Mouse (Mus musculus): Measurements from ENCODE around the gene Ms4a14. TPM values are rescaled to one million over a fixed set of nuclear protein-coding genes. Genes with fewer than 3 reads are reported as not detected.
"Not testable (repeated sequence)": the region's sequence is repeated elsewhere in the genome, so short reads cannot be mapped to it uniquely, and the experiment has no call there.

Ms4a14 gene
- total and polyA plus RNA-seq, 3 experiments: not detected

DNA sequence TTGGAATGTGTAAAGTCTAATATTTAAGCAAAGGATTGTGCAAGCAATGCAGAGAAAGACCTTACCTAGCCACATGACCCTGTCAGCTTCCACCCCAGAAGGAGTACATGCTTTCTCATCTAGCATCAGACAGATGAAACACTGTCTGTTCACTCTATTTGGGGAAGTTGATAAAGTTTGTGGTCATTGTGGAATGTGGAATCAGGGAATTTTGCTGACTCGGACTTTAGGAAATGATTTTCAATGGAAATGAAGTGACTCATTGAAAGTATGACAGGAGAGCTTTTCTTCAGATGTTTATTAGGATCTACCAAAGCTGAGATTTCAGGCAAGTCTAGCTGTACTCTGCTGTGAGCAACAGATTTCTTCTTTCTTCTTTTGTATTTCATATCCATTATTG lies 6.9 kb upstream of the Ms4a14 start:
- Histone ChIP-seq H3K9ac (ENCODE audit: control insufficient read depth, low read depth, low read length, poor library complexity, severe bottlenecking) (no peak overlapping the region), H3K4me3 (ENCODE audit: control insufficient read depth in 1 of 2, insufficient read depth in 1 of 2, low read depth in 2 of 2, low read length in 2 of 2) (no peak overlapping the region), H3K79me2 (ENCODE audit: control insufficient read depth, insufficient read depth, low read length, poor library complexity) (no peaks in the 10 kb centered on the region), H3K27me3 (ENCODE audit: control insufficient read depth in 1 of 2, insufficient read depth in 2 of 2, low read length in 2 of 2) (no peaks in the 10 kb centered on the region), H3K36me3 (ENCODE audit: control insufficient read depth in 1 of 2, insufficient read depth in 2 of 2, low read length in 2 of 2) (no peaks in the 10 kb centered on the region), H3K9me3 (replicated peaks; ENCODE audit: insufficient read depth, low read length) (no peaks in the 10 kb centered on the region), H3K4me1 (ENCODE audit: control insufficient read depth in 1 of 2, insufficient read depth in 2 of 2, low read length in 2 of 2) (no peaks in the 10 kb centered on the region), H3K27ac (ENCODE audit: control insufficient read depth, low read depth, low read length) (no peak overlapping the region)
- TF ChIP-seq MAFK (IDR thresholded peaks at IDR 0.05; ENCODE audit: borderline replicate concordance, low read depth, low read length) (no peak), MAZ (IDR thresholded peaks at IDR 0.05; ENCODE audit: low read depth, low read length) (no peak)
- no peak for DNase-seq (ENCODE audit: low read depth, low spot score)

- Histone ChIP-seq H3K27me3 (ENCODE audit: control insufficient read depth in 1 of 2, insufficient read depth in 2 of 2, low read length in 2 of 2) (no peaks in the 10 kb centered on the region), H3K79me2 (ENCODE audit: control insufficient read depth, insufficient read depth, low read length, poor library complexity) (no peaks in the 10 kb centered on the region), H3K4me1 (ENCODE audit: control insufficient read depth in 1 of 2, insufficient read depth in 2 of 2, low read length in 2 of 2) (no peaks in the 10 kb centered on the region), H3K9me3 (replicated peaks; ENCODE audit: insufficient read depth, low read length) (no peaks in the 10 kb centered on the region), H3K9ac (ENCODE audit: control insufficient read depth, low read depth, low read length, poor library complexity, severe bottlenecking) (no peak overlapping the region), H3K36me3 (ENCODE audit: control insufficient read depth in 1 of 2, insufficient read depth in 2 of 2, low read length in 2 of 2) (no peaks in the 10 kb centered on the region), H3K27ac (ENCODE audit: control insufficient read depth, low read depth, low read length) (no peak overlapping the region), H3K4me3 (ENCODE audit: control insufficient read depth in 1 of 2, insufficient read depth in 1 of 2, low read depth in 2 of 2, low read length in 2 of 2) (no peak overlapping the region)
- TF ChIP-seq HCFC1 (IDR thresholded peaks at IDR 0.05; ENCODE audit: low read depth, low read length): no peak
- TF ChIP-seq UBTF (IDR thresholded peaks at IDR 0.05; ENCODE audit: borderline replicate concordance, insufficient read depth, low read depth, low read length): no peak
- no peak for TF ChIP-seq CTCF (IDR thresholded peaks at IDR 0.05 in 2 of 3, conservative IDR thresholded peaks at IDR 0.05 in 1 of 3; ENCODE audit: control insufficient read depth in 1 of 3, insufficient read depth in 1 of 3, low read depth in 2 of 3, low read length in 3 of 3, poor library complexity in 1 of 3, severe bottlenecking in 1 of 3)
- DNase-seq (ENCODE audit: low read depth, low spot score): no peak
Observed at GRCm38 (mm10) chr19:11316786-11317185, 2.5 kb upstream of the Ms4a14 start.

DNA sequence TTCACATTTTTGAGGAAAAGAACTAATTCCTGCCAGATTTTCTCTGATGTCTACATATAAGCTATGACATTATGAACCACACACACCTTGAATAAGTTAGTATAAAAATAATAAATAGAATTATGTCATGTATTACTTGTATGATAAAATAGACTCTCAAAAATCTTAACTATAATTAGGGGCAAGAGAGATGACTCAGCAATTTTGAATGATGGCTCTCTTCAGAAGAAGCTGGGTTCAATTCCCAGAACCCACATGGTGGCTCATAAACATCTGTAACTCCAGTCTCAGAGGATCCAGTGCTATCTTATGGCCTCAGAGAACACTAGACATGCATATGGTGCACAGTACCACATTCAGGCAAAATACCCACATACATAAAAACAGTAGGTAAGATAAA lies 5.4 kb downstream of the Ms4a14 start:
- TF ChIP-seq ZC3H11A (IDR thresholded peaks at IDR 0.05; ENCODE audit: low read depth, low read length) (no peak), MAFK (IDR thresholded peaks at IDR 0.05; ENCODE audit: borderline replicate concordance, low read depth, low read length) (0 out of 2 replicates have a peak, but pooled peaks have one; percentile 33)
- no peaks in the 10 kb centered on the region for H3K9me3 ChIP-seq (replicated peaks; ENCODE audit: insufficient read depth, low read length)
- H3K4me3 ChIP-seq (ENCODE audit: control insufficient read depth in 1 of 2, insufficient read depth in 1 of 2, low read depth in 2 of 2, low read length in 2 of 2): no peak overlapping the region
- no peaks in the 10 kb centered on the region for H3K36me3 ChIP-seq (ENCODE audit: control insufficient read depth in 1 of 2, insufficient read depth in 2 of 2, low read length in 2 of 2)
- no peaks in the 10 kb centered on the region for H3K4me1 ChIP-seq (ENCODE audit: control insufficient read depth in 1 of 2, insufficient read depth in 2 of 2, low read length in 2 of 2)
- H3K27ac ChIP-seq (ENCODE audit: control insufficient read depth, low read depth, low read length): no peak overlapping the region
- no peaks in the 10 kb centered on the region for H3K79me2 ChIP-seq (ENCODE audit: control insufficient read depth, insufficient read depth, low read length, poor library complexity)
- no peak overlapping the region for H3K9ac ChIP-seq (ENCODE audit: control insufficient read depth, low read depth, low read length, poor library complexity, severe bottlenecking)
- no peaks in the 10 kb centered on the region for H3K27me3 ChIP-seq (ENCODE audit: control insufficient read depth in 1 of 2, insufficient read depth in 2 of 2, low read length in 2 of 2)
- DNase-seq (ENCODE audit: low read depth, low spot score): no peak

GRCm38 (mm10) chr19:11299529-11299928 lies 14.7 kb downstream of the Ms4a14 start:
- not testable (repeated sequence) for H3K9ac ChIP-seq (ENCODE audit: control insufficient read depth, low read depth, low read length, poor library complexity, severe bottlenecking); H3K4me1 ChIP-seq (ENCODE audit: control insufficient read depth in 1 of 2, insufficient read depth in 2 of 2, low read length in 2 of 2); H3K27me3 ChIP-seq (ENCODE audit: control insufficient read depth in 1 of 2, insufficient read depth in 2 of 2, low read length in 2 of 2); H3K36me3 ChIP-seq (ENCODE audit: control insufficient read depth in 1 of 2, insufficient read depth in 2 of 2, low read length in 2 of 2); DNase-seq (ENCODE audit: low read depth, low spot score); H3K27ac ChIP-seq (ENCODE audit: control insufficient read depth, low read depth, low read length); H3K79me2 ChIP-seq (ENCODE audit: control insufficient read depth, insufficient read depth, low read length, poor library complexity); H3K9me3 ChIP-seq (replicated peaks; ENCODE audit: insufficient read depth, low read length); H3K4me3 ChIP-seq (ENCODE audit: control insufficient read depth in 1 of 2, insufficient read depth in 1 of 2, low read depth in 2 of 2, low read length in 2 of 2)
